Mouse (Mus musculus) Patski (cell line): ENCODE data around the gene Fam78b. TPM values are rescaled to one million over a fixed set of nuclear protein-coding genes. Genes with fewer than 3 reads are reported as not detected.

Experiments
- ATAC-seq: fragments of 100-300 bp; one replicate; pipeline ENCODE4 v1.8.0; 2021
- CTCF ChIA-PET: fragments of 350-600 bp; sonication (Branson Sonifier 250); formaldehyde crosslinking; loops from one replicate; lab custom pipeline; 2022; ENCODE audit warnings: inconsistent platforms; lab: Charles Lee
- POLR2A ChIA-PET: fragments of 350-600 bp; sonication (Branson Sonifier 250); formaldehyde crosslinking; loops from one replicate; lab custom pipeline; 2022; ENCODE audit warnings: antibody characterized with exemption, inconsistent platforms; lab: Charles Lee
- DNase-seq: peaks from one replicate; pipeline ENCODE4 v3.0.0-alpha.2; 2011; ENCODE audit warnings: low read depth, low spot score
- H3K27me3 ChIP-seq: fragments of 371-371 bp; one replicate; pipeline ENCODE4 v1.5.1; 2021
- CTCF ChIP-seq: fragments of 100-300 bp; IDR thresholded peaks from one replicate; pipeline ENCODE4 v1.5.1; 2021
- in situ Hi-C: fragments of 300-500 bp; cut with MboI; formaldehyde crosslinking; loops from 3 replicates; pipeline ENCODE4 v1.11.1; 2018; ENCODE audit warnings: low pct_unique_long_range_greater_than_20kb, mixed read lengths
- polyA plus RNA-seq: library from polyadenylated mRNA; unstranded; gene quantifications from one replicate; pipeline ENCODE4 v1.2.3, GENCODE M21; 2021

Gene Fam78b
- polyA plus RNA-seq, 1 experiment from 2014 or later, result not detected

- in situ Hi-C loops, result no loop called here
- CTCF ChIA-PET, result no interaction called here
Measured at GRCm38 (mm10) chr1:167066933-167067341, 65.7 kb downstream of the Fam78b start.

GRCm38 (mm10) chr1:167069741-167070140 lies 68.5 kb downstream of the Fam78b start:
- in situ Hi-C loops, result no loop called here
- POLR2A ChIA-PET, result no interaction called here
- no peak for ATAC-seq

More at GRCm38 (mm10) chr1:167066933-167067341, 65.7 kb downstream of the Fam78b start:
- H3K27me3 ChIP-seq, result no peaks in the 10 kb centered on the region
- ATAC-seq, result no peak
- no peak for TF ChIP-seq CTCF
- no peak for DNase-seq
- POLR2A ChIA-PET, result no interaction called here

GRCm38 (mm10) chr1:167070306-167070705 lies 69.1 kb downstream of the Fam78b start:
- no peak for TF ChIP-seq CTCF
- ATAC-seq, result no peak
- POLR2A ChIA-PET, result no interaction called here
- CTCF ChIA-PET, result interaction anchor here (1.4 kb wide), 1 partner anchor 16 kb away, joined by 3 read pairs; no protein-coding TSS in a partner anchor
- H3K27me3 ChIP-seq, result no peaks in the 10 kb centered on the region
- in situ Hi-C loops, result no loop called here
- DNase-seq, result no peak

More at GRCm38 (mm10) chr1:167069741-167070140, 68.5 kb downstream of the Fam78b start:
- CTCF ChIA-PET, result no interaction called here
- DNase-seq, result no peak
- TF ChIP-seq CTCF, result no peak
- H3K27me3 ChIP-seq, result no peaks in the 10 kb centered on the region

- DNase-seq, result no peak
- POLR2A ChIA-PET, result no interaction called here
- in situ Hi-C loops, result no loop called here
- CTCF ChIA-PET, result no interaction called here
- no peak for TF ChIP-seq CTCF
- no peak for ATAC-seq
- H3K27me3 ChIP-seq, result no peaks in the 10 kb centered on the region
Measured at GRCm38 (mm10) chr1:167075726-167076125, 74.5 kb downstream of the Fam78b start.

- H3K27me3 ChIP-seq, result no peaks in the 10 kb centered on the region
- DNase-seq (no peak), ATAC-seq (no peak)
- no peak for TF ChIP-seq CTCF
- POLR2A ChIA-PET, result no interaction called here
- in situ Hi-C loops, result no loop called here
- CTCF ChIA-PET, result no interaction called here
Measured at GRCm38 (mm10) chr1:167079476-167079875, 78.3 kb downstream of the Fam78b start.

- POLR2A ChIA-PET, result no interaction called here
Measured at GRCm38 (mm10) chr1:167081946-167082345, 80.7 kb downstream of the Fam78b start.

GRCm38 (mm10) chr1:167082506-167083100 lies 81.4 kb downstream of the Fam78b start:
- DNase-seq (no peak), ATAC-seq (no peak)
- no peak for TF ChIP-seq CTCF
- no peaks in the 10 kb centered on the region for H3K27me3 ChIP-seq
- CTCF ChIA-PET, result no interaction called here
- in situ Hi-C loops, result no loop called here
- POLR2A ChIA-PET, result no interaction called here

More at GRCm38 (mm10) chr1:167081946-167082345, 80.7 kb downstream of the Fam78b start:
- no peak for TF ChIP-seq CTCF
- CTCF ChIA-PET, result no interaction called here
- in situ Hi-C loops, result no loop called here
- DNase-seq, result no peak
- H3K27me3 ChIP-seq, result no peaks in the 10 kb centered on the region
- no peak for ATAC-seq

- H3K27me3 ChIP-seq, result no peaks in the 10 kb centered on the region
- in situ Hi-C loops, result no loop called here
- ChIA-PET POLR2A (no interaction called here), CTCF (no interaction called here)
- TF ChIP-seq CTCF, result no peak
- no peak for ATAC-seq
- no peak for DNase-seq
Measured at GRCm38 (mm10) chr1:167083181-167083580, 82.0 kb downstream of the Fam78b start.

GRCm38 (mm10) chr1:167084330-167084729 lies 83.1 kb downstream of the Fam78b start:
- CTCF ChIA-PET, result no interaction called here
- H3K27me3 ChIP-seq, result no peaks in the 10 kb centered on the region
- POLR2A ChIA-PET, result no interaction called here
- TF ChIP-seq CTCF, result no peak
- in situ Hi-C loops, result no loop called here
- ATAC-seq, result no peak
- DNase-seq, result no peak

GRCm38 (mm10) chr1:167085461-167085860 lies 84.2 kb downstream of the Fam78b start:
- no peaks in the 10 kb centered on the region for H3K27me3 ChIP-seq
- in situ Hi-C loops, result no loop called here
- ChIA-PET CTCF (interaction anchor here (1.7 kb wide), 1 partner anchor 14 kb away, joined by 3 read pairs; no protein-coding TSS in a partner anchor), POLR2A (no interaction called here)
- TF ChIP-seq CTCF, result no peak
- ATAC-seq (no peak), DNase-seq (no peak)

GRCm38 (mm10) chr1:167090466-167090865 lies 89.2 kb downstream of the Fam78b start:
- no peaks in the 10 kb centered on the region for H3K27me3 ChIP-seq
- in situ Hi-C loops, result no loop called here
- DNase-seq (no peak), ATAC-seq (no peak)
- no peak for TF ChIP-seq CTCF
- ChIA-PET POLR2A (no interaction called here), CTCF (no interaction called here)
